Mouse (Mus musculus): ENCODE measurements at regions not wholly inside any gene's neighbourhood (a gene's known extent, or its start where the extent isn't known, plus 50 kb on each side); places are given as distances from the start of the nearest gene placed in this dataset.

- no peaks in the 10 kb centered on the region for H3K9me3 ChIP-seq (ENCODE audit: control insufficient read depth, insufficient read depth, low read depth, low read length)
- no peak overlapping the region for H3K27ac ChIP-seq (ENCODE audit: insufficient read depth, low read depth, low read length, poor library complexity, severe bottlenecking)
- no peaks in the 10 kb centered on the region for H3K4me1 ChIP-seq (ENCODE audit: control insufficient read depth in 2 of 2, insufficient read depth in 2 of 2, low read length in 2 of 2, poor library complexity in 1 of 2)
- H3K36me3 ChIP-seq (ENCODE audit: control insufficient read depth, insufficient read depth, low read length, poor library complexity, severe bottlenecking): no peaks in the 10 kb centered on the region
- no peak overlapping the region for H3K4me3 ChIP-seq (ENCODE audit: insufficient read depth in 1 of 2, low read depth in 1 of 2, low read length in 2 of 2, poor library complexity in 1 of 2, severe bottlenecking in 1 of 2)
- no peak for DNase-seq (ENCODE audit: low read depth, low spot score)
- H3K9ac ChIP-seq (ENCODE audit: insufficient read depth, low read depth, low read length, poor library complexity, severe bottlenecking): no peak overlapping the region
- no peak for TF ChIP-seq ZNF384 (IDR thresholded peaks at IDR 0.05; ENCODE audit: low read depth, low read length)
- no peak for TF ChIP-seq MAFK (IDR thresholded peaks at IDR 0.05; ENCODE audit: insufficient read depth, low read depth, low read length)
- no peak for TF ChIP-seq HCFC1 (IDR thresholded peaks at IDR 0.05; ENCODE audit: borderline replicate concordance, insufficient read depth, low read length)
- no peak for TF ChIP-seq ZC3H11A (IDR thresholded peaks at IDR 0.05; ENCODE audit: borderline replicate concordance, low read depth, low read length)
- TF ChIP-seq CHD2 (IDR thresholded peaks at IDR 0.05; ENCODE audit: low read depth, low read length): no peak
- in situ Hi-C loops (cut with MboI; ENCODE audit: low sequenced_read_pairs in 2 of 2, unreplicated experiment in 2 of 2): no loop called here
These were observed 683.3 kb downstream of the Robo2 start for GRCm38 (mm10) chr16:73728297-73728696.

GRCm38 (mm10) chr16:73719691-73720090 lies 691.9 kb downstream of the Robo2 start:
- no peak for DNase-seq (ENCODE audit: low read depth, low spot score)
- Histone ChIP-seq H3K27ac (ENCODE audit: insufficient read depth, low read depth, low read length, poor library complexity, severe bottlenecking) (no peak overlapping the region), H3K9me3 (ENCODE audit: control insufficient read depth, insufficient read depth, low read depth, low read length) (no peaks in the 10 kb centered on the region), H3K4me3 (ENCODE audit: insufficient read depth in 1 of 2, low read depth in 1 of 2, low read length in 2 of 2, poor library complexity in 1 of 2, severe bottlenecking in 1 of 2) (no peak overlapping the region), H3K9ac (ENCODE audit: insufficient read depth, low read depth, low read length, poor library complexity, severe bottlenecking) (no peak overlapping the region), H3K4me1 (ENCODE audit: control insufficient read depth in 2 of 2, insufficient read depth in 2 of 2, low read length in 2 of 2, poor library complexity in 1 of 2) (no peaks in the 10 kb centered on the region), H3K36me3 (ENCODE audit: control insufficient read depth, insufficient read depth, low read length, poor library complexity, severe bottlenecking) (no peaks in the 10 kb centered on the region)
- TF ChIP-seq HCFC1 (IDR thresholded peaks at IDR 0.05; ENCODE audit: borderline replicate concordance, insufficient read depth, low read length) (no peak), CHD2 (IDR thresholded peaks at IDR 0.05; ENCODE audit: low read depth, low read length) (no peak), ZC3H11A (IDR thresholded peaks at IDR 0.05; ENCODE audit: borderline replicate concordance, low read depth, low read length) (no peak), MAFK (IDR thresholded peaks at IDR 0.05; ENCODE audit: insufficient read depth, low read depth, low read length) (no peak), ZNF384 (IDR thresholded peaks at IDR 0.05; ENCODE audit: low read depth, low read length) (no peak)
- in situ Hi-C loops (cut with MboI; ENCODE audit: low sequenced_read_pairs in 2 of 2, unreplicated experiment in 2 of 2): no loop called here

GRCm38 (mm10) chr16:73716301-73716700 lies 695.3 kb downstream of the Robo2 start:
- Histone ChIP-seq H3K4me3 (ENCODE audit: insufficient read depth in 1 of 2, low read depth in 1 of 2, low read length in 2 of 2, poor library complexity in 1 of 2, severe bottlenecking in 1 of 2) (no peak overlapping the region), H3K4me1 (ENCODE audit: control insufficient read depth in 2 of 2, insufficient read depth in 2 of 2, low read length in 2 of 2, poor library complexity in 1 of 2) (no peaks in the 10 kb centered on the region), H3K27ac (ENCODE audit: insufficient read depth, low read depth, low read length, poor library complexity, severe bottlenecking) (no peak overlapping the region), H3K9ac (ENCODE audit: insufficient read depth, low read depth, low read length, poor library complexity, severe bottlenecking) (no peak overlapping the region), H3K36me3 (ENCODE audit: control insufficient read depth, insufficient read depth, low read length, poor library complexity, severe bottlenecking) (no peaks in the 10 kb centered on the region), H3K9me3 (ENCODE audit: control insufficient read depth, insufficient read depth, low read depth, low read length) (no peaks in the 10 kb centered on the region)
- no peak for DNase-seq (ENCODE audit: low read depth, low spot score)
- in situ Hi-C loops (cut with MboI; ENCODE audit: low sequenced_read_pairs in 2 of 2, unreplicated experiment in 2 of 2): no loop called here
- no peak for TF ChIP-seq ZC3H11A (IDR thresholded peaks at IDR 0.05; ENCODE audit: borderline replicate concordance, low read depth, low read length)
- TF ChIP-seq ZNF384 (IDR thresholded peaks at IDR 0.05; ENCODE audit: low read depth, low read length): no peak
- no peak for TF ChIP-seq HCFC1 (IDR thresholded peaks at IDR 0.05; ENCODE audit: borderline replicate concordance, insufficient read depth, low read length)
- TF ChIP-seq MAFK (IDR thresholded peaks at IDR 0.05; ENCODE audit: insufficient read depth, low read depth, low read length): no peak
- no peak for TF ChIP-seq CHD2 (IDR thresholded peaks at IDR 0.05; ENCODE audit: low read depth, low read length)

- H3K27ac ChIP-seq (ENCODE audit: insufficient read depth, low read depth, low read length, poor library complexity, severe bottlenecking): no peak overlapping the region
- TF ChIP-seq MAFK (IDR thresholded peaks at IDR 0.05; ENCODE audit: insufficient read depth, low read depth, low read length) (no peak), HCFC1 (IDR thresholded peaks at IDR 0.05; ENCODE audit: borderline replicate concordance, insufficient read depth, low read length) (no peak), ZNF384 (IDR thresholded peaks at IDR 0.05; ENCODE audit: low read depth, low read length) (no peak), CHD2 (IDR thresholded peaks at IDR 0.05; ENCODE audit: low read depth, low read length) (no peak), ZC3H11A (IDR thresholded peaks at IDR 0.05; ENCODE audit: borderline replicate concordance, low read depth, low read length) (no peak)
- H3K4me3 ChIP-seq (ENCODE audit: insufficient read depth in 1 of 2, low read depth in 1 of 2, low read length in 2 of 2, poor library complexity in 1 of 2, severe bottlenecking in 1 of 2): no peak overlapping the region
- no peak for DNase-seq (ENCODE audit: low read depth, low spot score)
- H3K9ac ChIP-seq (ENCODE audit: insufficient read depth, low read depth, low read length, poor library complexity, severe bottlenecking): no peak overlapping the region
- no peaks in the 10 kb centered on the region for H3K9me3 ChIP-seq (ENCODE audit: control insufficient read depth, insufficient read depth, low read depth, low read length)
- no peaks in the 10 kb centered on the region for H3K36me3 ChIP-seq (ENCODE audit: control insufficient read depth, insufficient read depth, low read length, poor library complexity, severe bottlenecking)
- H3K4me1 ChIP-seq (ENCODE audit: control insufficient read depth in 2 of 2, insufficient read depth in 2 of 2, low read length in 2 of 2, poor library complexity in 1 of 2): no peaks in the 10 kb centered on the region
- in situ Hi-C loops (cut with MboI; ENCODE audit: low sequenced_read_pairs in 2 of 2, unreplicated experiment in 2 of 2): no loop called here
These were observed 704.6 kb downstream of the Robo2 start for GRCm38 (mm10) chr16:73707051-73707450.

- no peak overlapping the region for H3K4me3 ChIP-seq (ENCODE audit: insufficient read depth in 1 of 2, low read depth in 1 of 2, low read length in 2 of 2, poor library complexity in 1 of 2, severe bottlenecking in 1 of 2)
- no peaks in the 10 kb centered on the region for H3K9me3 ChIP-seq (ENCODE audit: control insufficient read depth, insufficient read depth, low read depth, low read length)
- no peak for DNase-seq (ENCODE audit: low read depth, low spot score)
- H3K36me3 ChIP-seq (ENCODE audit: control insufficient read depth, insufficient read depth, low read length, poor library complexity, severe bottlenecking): no peaks in the 10 kb centered on the region
- H3K27ac ChIP-seq (ENCODE audit: insufficient read depth, low read depth, low read length, poor library complexity, severe bottlenecking): no peak overlapping the region
- TF ChIP-seq MAFK (IDR thresholded peaks at IDR 0.05; ENCODE audit: insufficient read depth, low read depth, low read length): no peak
- no peak for TF ChIP-seq CHD2 (IDR thresholded peaks at IDR 0.05; ENCODE audit: low read depth, low read length)
- no peak for TF ChIP-seq ZC3H11A (IDR thresholded peaks at IDR 0.05; ENCODE audit: borderline replicate concordance, low read depth, low read length)
- no peak for TF ChIP-seq ZNF384 (IDR thresholded peaks at IDR 0.05; ENCODE audit: low read depth, low read length)
- no peak for TF ChIP-seq HCFC1 (IDR thresholded peaks at IDR 0.05; ENCODE audit: borderline replicate concordance, insufficient read depth, low read length)
- in situ Hi-C loops (cut with MboI; ENCODE audit: low sequenced_read_pairs in 2 of 2, unreplicated experiment in 2 of 2): no loop called here
- H3K9ac ChIP-seq (ENCODE audit: insufficient read depth, low read depth, low read length, poor library complexity, severe bottlenecking): no peak overlapping the region
- no peaks in the 10 kb centered on the region for H3K4me1 ChIP-seq (ENCODE audit: control insufficient read depth in 2 of 2, insufficient read depth in 2 of 2, low read length in 2 of 2, poor library complexity in 1 of 2)
These were observed 722.4 kb downstream of the Robo2 start for GRCm38 (mm10) chr16:73689274-73689673.

Measured in ES-E14 (cell line).